Mouse (Mus musculus) lung, adult 2 months (tissue): Measurements from ENCODE around the gene 4930438A08Rik. TPM values are rescaled to one million over a fixed set of nuclear protein-coding genes. Genes with fewer than 3 reads are reported as not detected.

Experiments
- DNase-seq: peaks from one replicate; pipeline ENCODE4 v3.0.0; 2022
- H3K4me1 ChIP-seq: fragments of 200-500 bp; 2 replicates; pipeline ENCODE4 v1.6.1; 2011; ENCODE audit warnings: low read length; ENCODE audit not compliant: control insufficient read depth, insufficient read depth
- H3K4me3 ChIP-seq: fragments of 200-500 bp; replicated peaks from 2 replicates; pipeline ENCODE3; 2011; ENCODE audit warnings: low read depth, mild to moderate bottlenecking, control low read depth, low read length; ENCODE audit errors: extremely low read depth
- CTCF ChIP-seq: fragments of 200-500 bp; IDR thresholded peaks from 2 replicates; pipeline ENCODE4 v1.5.1; 2011; ENCODE audit warnings: mild to moderate bottlenecking, low read length, control low read depth; ENCODE audit not compliant: insufficient read depth
- POLR2A ChIP-seq: fragments of 200-500 bp; IDR thresholded peaks from 2 replicates; pipeline ENCODE4 v1.6.1; 2011; ENCODE audit warnings: low read depth, mild to moderate bottlenecking, control low read depth, low read length, borderline replicate concordance; ENCODE audit errors: extremely low read depth
- WGBS: fragments of 180-500 bp; shearing (Covaris S2); methylation state at CpG from one replicate; pipeline ENCODE4 v1.1.7; 2018; 5-methylcytosine and 5-hydroxymethylcytosine counted together
- polyA plus RNA-seq: library from polyadenylated mRNA; depleted of rRNA; stranded (reverse); fragments of >200 nt; gene quantifications from 2 replicates; pipeline ENCODE4 v1.2.3, GENCODE M21; 2012

4930438A08Rik gene
- polyA plus RNA-seq, 1 experiment: 0.12 TPM

GRCm38 (mm10) chr11:58315536-58316168 lies 41.1 kb downstream of the 4930438A08Rik start:
- no peak overlapping the region for H3K4me3 ChIP-seq
- WGBS: 94% methylated on average over 5 of the region's 5 CpGs
- no peaks in the 10 kb centered on the region for H3K4me1 ChIP-seq
- no peak for DNase-seq
- TF ChIP-seq POLR2A: no peak
- no peak for TF ChIP-seq CTCF

- TF ChIP-seq POLR2A (peak; percentile 28; the same call in 1 of the 2 replicates), CTCF (no peak)
- no peaks in the 10 kb centered on the region for H3K4me1 ChIP-seq
- 82% methylated on average over 17 of the region's 17 CpGs for WGBS
- no peak overlapping the region for H3K4me3 ChIP-seq
- no peak for DNase-seq
Observed at GRCm38 (mm10) chr11:58316344-58316743, 41.7 kb downstream of the 4930438A08Rik start.

DNA sequence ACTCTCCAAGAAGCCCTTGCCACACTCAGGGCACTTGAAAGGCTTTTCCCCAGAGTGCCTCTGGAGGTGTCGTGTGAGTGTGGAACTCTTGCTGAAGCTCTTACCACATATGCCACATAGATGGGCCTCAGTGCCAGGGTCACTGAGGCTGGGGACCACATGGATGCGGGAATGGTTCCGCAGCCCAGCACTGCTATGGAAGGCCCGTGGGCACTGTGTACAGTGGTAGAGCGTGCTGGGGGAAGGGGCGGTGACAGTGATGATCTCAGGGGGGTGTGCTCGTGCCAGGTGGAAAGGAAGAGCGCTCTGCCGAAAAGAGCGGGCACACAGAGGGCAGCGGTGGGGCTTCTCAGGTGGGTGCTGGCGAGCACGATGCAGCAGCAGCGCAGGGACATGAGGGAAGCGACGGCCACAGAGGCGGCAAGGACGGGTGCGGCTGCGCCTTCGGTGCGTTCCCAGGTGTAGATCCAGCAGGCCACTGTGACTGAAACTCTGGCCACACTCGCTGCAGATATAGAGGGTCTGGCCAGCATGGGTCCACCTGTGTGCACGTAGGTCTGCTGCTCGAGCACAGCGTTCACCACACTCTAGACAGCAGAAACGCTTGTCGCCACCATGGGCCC lies 42.3 kb downstream of the 4930438A08Rik start:
- TF ChIP-seq CTCF (no peak), POLR2A (peak; percentile 20; the same call in 1 of the 2 replicates)
- DNase-seq: no peak
- Histone ChIP-seq H3K4me3 (no peak overlapping the region), H3K4me1 (no peaks in the 10 kb centered on the region)
- WGBS: 77% methylated on average over 28 of the region's 28 CpGs

GRCm38 (mm10) chr11:58322824-58323569 lies 48.4 kb downstream of the 4930438A08Rik start:
- WGBS: under 1% methylated on average over 62 of the region's 63 CpGs
- peak; percentile 94 for TF ChIP-seq POLR2A
- no peak for TF ChIP-seq CTCF
- Histone ChIP-seq H3K4me1 (peaks cover 5% of the 10 kb centered on the region; the same call in 1 of the 2 replicates), H3K4me3 (peak overlapping the region; percentile 79)
- peak; percentile 97 for DNase-seq

DNA sequence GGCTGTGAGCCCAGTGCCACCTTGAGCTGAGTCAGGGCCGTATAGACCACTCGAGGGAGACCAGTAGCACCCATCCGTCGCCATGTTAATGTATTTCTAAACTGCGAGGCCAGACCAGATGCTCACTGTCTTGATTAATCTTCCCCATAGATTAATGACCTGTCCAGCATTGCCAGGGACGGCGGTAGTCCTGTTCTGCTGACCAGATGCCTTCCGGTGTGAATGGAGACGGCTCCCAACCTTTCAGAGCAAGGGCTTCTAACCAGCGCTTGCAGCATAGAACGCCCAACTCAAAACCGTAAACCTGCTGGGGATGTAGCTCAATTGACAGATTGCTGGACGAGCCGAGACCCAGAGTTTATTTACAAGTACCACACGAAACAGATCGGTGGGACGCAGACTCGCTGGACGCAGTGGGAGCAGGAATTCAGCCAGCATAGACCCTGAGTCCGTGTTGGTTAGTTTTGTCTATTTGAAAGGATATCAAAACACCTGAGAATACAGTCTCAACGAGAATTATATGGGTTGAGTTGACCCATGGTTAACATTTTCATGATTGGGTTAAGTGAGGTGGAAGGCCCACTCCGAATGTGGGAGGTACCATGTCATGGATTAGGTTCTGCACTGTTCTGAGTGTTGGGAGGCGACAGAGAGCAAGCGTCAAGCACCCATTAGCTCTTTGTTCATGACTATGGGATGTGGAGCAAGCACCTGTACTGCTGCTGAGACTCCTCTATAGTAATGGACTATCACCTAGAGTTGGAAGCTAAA lies 49.2 kb downstream of the 4930438A08Rik start:
- peaks cover 5% of the 10 kb centered on the region; the same call in 1 of the 2 replicates for H3K4me1 ChIP-seq
- TF ChIP-seq POLR2A: no peak
- TF ChIP-seq CTCF: no peak
- H3K4me3 ChIP-seq: peak overlapping the region; percentile 73
- no peak for DNase-seq
- WGBS: 7% methylated on average over 24 of the region's 24 CpGs

DNA sequence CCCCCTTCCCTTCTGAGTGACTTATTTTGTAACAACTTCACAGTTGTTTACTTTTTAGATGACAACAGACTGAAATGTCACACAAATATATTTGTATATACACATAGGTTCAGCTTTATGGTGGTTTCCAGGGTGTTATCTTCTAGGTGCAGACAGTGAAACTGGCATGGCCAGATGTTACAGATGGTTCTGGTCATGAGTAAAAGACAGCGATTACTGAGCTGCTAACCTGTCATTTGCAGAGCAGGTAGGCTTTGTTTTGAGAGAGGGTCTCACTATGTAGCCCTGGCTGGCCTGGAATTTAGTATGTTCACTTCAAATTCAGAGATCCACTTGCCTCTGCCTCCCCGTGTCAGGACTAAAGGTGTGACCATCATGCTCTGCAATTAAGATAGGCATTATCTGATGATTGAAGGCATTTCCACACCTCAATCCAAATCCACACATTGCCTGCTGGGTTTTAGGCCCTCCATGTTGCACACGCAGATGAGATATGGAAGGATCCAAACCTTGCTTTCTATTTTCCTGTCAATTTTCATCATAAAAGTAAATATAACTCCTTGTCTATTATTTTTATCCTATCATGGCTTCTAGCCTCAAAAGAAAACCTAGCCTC lies 50.1 kb downstream of the 4930438A08Rik start:
- WGBS: 77% methylated on average over 3 of the region's 3 CpGs
- Histone ChIP-seq H3K4me1 (peaks cover 7% of the 10 kb centered on the region), H3K4me3 (no peak overlapping the region)
- no peak for DNase-seq
- TF ChIP-seq POLR2A (no peak), CTCF (no peak)

DNA sequence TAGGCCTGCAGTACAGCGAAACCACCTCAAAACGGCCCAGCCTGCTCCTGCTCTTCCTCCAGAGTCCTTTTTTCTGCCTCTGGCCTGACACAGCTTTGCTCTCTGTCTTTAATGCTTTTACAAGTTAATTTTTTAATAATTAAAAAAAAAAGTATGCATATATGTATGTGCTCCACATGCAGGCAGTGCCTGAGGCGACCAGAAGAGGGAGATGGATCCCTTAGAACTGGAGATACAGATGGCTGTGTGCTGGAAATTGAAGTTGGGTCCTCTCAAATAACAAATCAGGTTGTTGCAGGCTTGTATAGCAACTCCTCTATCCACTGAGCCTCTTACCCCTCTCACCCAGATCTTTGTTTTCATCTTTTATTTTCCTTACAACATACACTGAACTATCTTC lies 52.2 kb downstream of the 4930438A08Rik start:
- peaks cover 7% of the 10 kb centered on the region for H3K4me1 ChIP-seq
- WGBS: 97% methylated on average over 3 of the region's 3 CpGs
- DNase-seq: no peak
- TF ChIP-seq POLR2A: no peak
- no peak for TF ChIP-seq CTCF
- H3K4me3 ChIP-seq: no peak overlapping the region

DNA sequence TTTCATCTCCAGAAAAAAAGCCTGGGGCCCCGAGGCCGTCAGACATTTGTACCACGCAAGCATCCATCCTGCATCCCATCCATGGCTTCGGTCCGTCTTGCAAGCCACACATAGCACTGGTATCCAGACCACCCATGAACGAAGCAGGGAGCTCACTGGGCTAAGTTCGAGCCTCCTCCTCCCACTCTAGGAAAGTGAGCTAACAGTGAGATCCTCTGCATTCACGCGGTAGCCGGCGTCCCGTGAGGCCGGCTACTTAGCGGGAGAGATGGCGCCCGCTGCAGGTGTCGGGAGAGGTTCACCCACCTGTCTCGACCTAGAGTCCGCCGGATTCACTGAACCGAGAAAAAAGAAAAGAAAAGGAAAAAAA lies 55.3 kb downstream of the 4930438A08Rik start:
- under 1% methylated on average over 21 of the region's 21 CpGs for whole genome bisulfite sequencing

More for the DNA sequence above, 55.3 kb downstream of the 4930438A08Rik start:
- peaks cover 2% of the 10 kb centered on the region for H3K4me1 ChIP-seq
- TF ChIP-seq CTCF: no peak
- no peak for TF ChIP-seq POLR2A
- no peak for DNase-seq
- peak overlapping the region; percentile 83 for H3K4me3 ChIP-seq
